Mouse (Mus musculus): ENCODE data around the gene Skap1.

- TF ChIP-seq EP300 (IDR thresholded peaks at IDR 0.05; ENCODE audit: low read depth) (no peak), CTCF (IDR thresholded peaks at IDR 0.05; ENCODE audit: low read depth) (no peak)
Observed at GRCm38 (mm10) chr11:96790681-96791080, 326.3 kb downstream of the Skap1 start.
